Mouse (Mus musculus) urinary bladder, postnatal 14 days (tissue): ENCODE results near the gene Nav1.

Experiments used
- DNase-seq: peaks from one replicate; pipeline ENCODE4 v3.0.0; 2021; ENCODE audit warnings: low spot score

Gene Nav1

GRCm38 (mm10) chr1:135607019-135607418 is at the start of gene Nav1:
Gene Nav1 (minus strand): TSS chr1:135607295.
- DNase-seq: no peak

GRCm38 (mm10) chr1:135653909-135654308 is 46.8 kb upstream of the Nav1 start:
- DNase-seq: no peak

GRCm38 (mm10) chr1:135645459-135646195 is 38.5 kb upstream of the Nav1 start:
- DNase-seq: no peak

GRCm38 (mm10) chr1:135644110-135644509 is 37.0 kb upstream of the Nav1 start:
- no peak for DNase-seq

- no peak for DNase-seq
These were observed 36.6 kb upstream of the Nav1 start for GRCm38 (mm10) chr1:135643691-135644090.

GRCm38 (mm10) chr1:135639853-135640252 is 32.8 kb upstream of the Nav1 start:
- no peak for DNase-seq

GRCm38 (mm10) chr1:135639093-135639492 is 32.0 kb upstream of the Nav1 start:
- no peak for DNase-seq

GRCm38 (mm10) chr1:135637574-135638008 is 30.5 kb upstream of the Nav1 start:
- DNase-seq: no peak

- DNase-seq: no peak
These were observed 29.0 kb upstream of the Nav1 start for GRCm38 (mm10) chr1:135636111-135636511.

GRCm38 (mm10) chr1:135635323-135636064 is 28.4 kb upstream of the Nav1 start:
- no peak for DNase-seq

GRCm38 (mm10) chr1:135634791-135635190 is 27.7 kb upstream of the Nav1 start:
- DNase-seq: peak; percentile 62

GRCm38 (mm10) chr1:135633884-135634283 is 26.8 kb upstream of the Nav1 start:
- DNase-seq: no peak

- no peak for DNase-seq
These were observed 26.4 kb upstream of the Nav1 start for GRCm38 (mm10) chr1:135633478-135633877.

GRCm38 (mm10) chr1:135632199-135632598 is 25.1 kb upstream of the Nav1 start:
- no peak for DNase-seq

- peak; percentile 82 for DNase-seq
These were observed 24.4 kb upstream of the Nav1 start for GRCm38 (mm10) chr1:135631515-135631914.

GRCm38 (mm10) chr1:135629846-135630245 is 22.8 kb upstream of the Nav1 start:
- no peak for DNase-seq

GRCm38 (mm10) chr1:135626218-135626617 is 19.1 kb upstream of the Nav1 start:
- no peak for DNase-seq

GRCm38 (mm10) chr1:135625741-135626140 is 18.6 kb upstream of the Nav1 start:
- no peak for DNase-seq

- DNase-seq: no peak
These were observed 17.6 kb upstream of the Nav1 start for GRCm38 (mm10) chr1:135624646-135625045.

- DNase-seq: no peak
These were observed 16.0 kb upstream of the Nav1 start for GRCm38 (mm10) chr1:135623136-135623535.

- DNase-seq: no peak
These were observed 14.2 kb upstream of the Nav1 start for GRCm38 (mm10) chr1:135621307-135621706.

GRCm38 (mm10) chr1:135619932-135620391 is 12.9 kb upstream of the Nav1 start:
- peak; percentile 19 for DNase-seq

- no peak for DNase-seq
These were observed 12.0 kb upstream of the Nav1 start for GRCm38 (mm10) chr1:135619130-135619529.
